Mouse (Mus musculus): Measurements from ENCODE around the gene Kctd3. TPM values are rescaled to one million over a fixed set of nuclear protein-coding genes. Genes with fewer than 3 reads are reported as not detected.
A peak's percentile ranks its signal among the peaks of the same experiment; 100 is the strongest.

Gene Kctd3
- polyA plus RNA-seq, 1 experiment from 2014 or later, result 34.0 TPM

- Histone ChIP-seq H3K4me2 (ENCODE audit: low read length) (no peak overlapping the region), H3K4me3 (ENCODE audit: low read depth, low read length) (no peak overlapping the region), H3K27ac (ENCODE audit: low read depth, low read length) (no peak overlapping the region), H3K9me3 (replicated peaks; ENCODE audit: control insufficient read depth, low read length) (no peaks in the 10 kb centered on the region), H3K36me3 (ENCODE audit: control insufficient read depth, insufficient read depth, low read length) (peaks cover 6% of the 10 kb centered on the region; the same call in 1 of the 2 replicates), H3K27me3 (replicated peaks; ENCODE audit: control insufficient read depth, insufficient read depth, low read length) (no peaks in the 10 kb centered on the region), H3K4me1 (ENCODE audit: control insufficient read depth, insufficient read depth, low read length) (peaks cover 8% of the 10 kb centered on the region), H3K9ac (ENCODE audit: low read length) (no peak overlapping the region)
- WGBS, result 95% methylated on average over 1 of the region's 1 CpGs
- ATAC-seq (no peak), DNase-seq (ENCODE audit: low spot score) (no peak)
Measured at GRCm38 (mm10) chr1:189004774-189005173, 2.9 kb downstream of the Kctd3 start.

- Histone ChIP-seq H3K27ac (ENCODE audit: low read depth, low read length) (no peak overlapping the region), H3K4me1 (ENCODE audit: control insufficient read depth, insufficient read depth, low read length) (peaks cover 6% of the 10 kb centered on the region)
- no peak for ATAC-seq
Measured at GRCm38 (mm10) chr1:189001815-189002214, 5.8 kb downstream of the Kctd3 start.

GRCm38 (mm10) chr1:188999981-189000380 lies 7.7 kb downstream of the Kctd3 start:
- 89% methylated on average over 10 of the region's 10 CpGs for WGBS
- Histone ChIP-seq H3K9me3 (replicated peaks; ENCODE audit: control insufficient read depth, low read length) (no peaks in the 10 kb centered on the region), H3K4me3 (ENCODE audit: low read depth, low read length) (no peak overlapping the region), H3K36me3 (ENCODE audit: control insufficient read depth, insufficient read depth, low read length) (peaks cover 43% of the 10 kb centered on the region), H3K9ac (ENCODE audit: low read length) (no peak overlapping the region), H3K4me2 (ENCODE audit: low read length) (no peak overlapping the region), H3K4me1 (ENCODE audit: control insufficient read depth, insufficient read depth, low read length) (no peaks in the 10 kb centered on the region), H3K27me3 (replicated peaks; ENCODE audit: control insufficient read depth, insufficient read depth, low read length) (no peaks in the 10 kb centered on the region), H3K27ac (ENCODE audit: low read depth, low read length) (no peak overlapping the region)
- ATAC-seq, result no peak
- DNase-seq (ENCODE audit: low spot score), result no peak

More at GRCm38 (mm10) chr1:189001815-189002214, 5.8 kb downstream of the Kctd3 start:
- no peak overlapping the region for H3K4me2 ChIP-seq (ENCODE audit: low read length)
- WGBS, result 95% methylated on average over 12 of the region's 12 CpGs
- no peak for DNase-seq (ENCODE audit: low spot score)
- H3K9me3 ChIP-seq (replicated peaks; ENCODE audit: control insufficient read depth, low read length), result no peaks in the 10 kb centered on the region
- H3K36me3 ChIP-seq (ENCODE audit: control insufficient read depth, insufficient read depth, low read length), result peaks cover 25% of the 10 kb centered on the region
- H3K4me3 ChIP-seq (ENCODE audit: low read depth, low read length), result no peak overlapping the region
- H3K27me3 ChIP-seq (replicated peaks; ENCODE audit: control insufficient read depth, insufficient read depth, low read length), result no peaks in the 10 kb centered on the region
- no peak overlapping the region for H3K9ac ChIP-seq (ENCODE audit: low read length)

- Histone ChIP-seq H3K4me3 (ENCODE audit: low read depth, low read length) (no peak overlapping the region), H3K9me3 (replicated peaks; ENCODE audit: control insufficient read depth, low read length) (no peaks in the 10 kb centered on the region), H3K4me2 (ENCODE audit: low read length) (no peak overlapping the region), H3K4me1 (ENCODE audit: control insufficient read depth, insufficient read depth, low read length) (no peaks in the 10 kb centered on the region), H3K27me3 (replicated peaks; ENCODE audit: control insufficient read depth, insufficient read depth, low read length) (no peaks in the 10 kb centered on the region), H3K9ac (ENCODE audit: low read length) (no peak overlapping the region), H3K27ac (ENCODE audit: low read depth, low read length) (no peak overlapping the region), H3K36me3 (ENCODE audit: control insufficient read depth, insufficient read depth, low read length) (peaks cover 51% of the 10 kb centered on the region)
- ATAC-seq, result no peak
- WGBS, result 97% methylated on average over 3 of the region's 3 CpGs
- DNase-seq (ENCODE audit: low spot score), result no peak
Measured at GRCm38 (mm10) chr1:188997921-188998320, 9.7 kb downstream of the Kctd3 start.

GRCm38 (mm10) chr1:188993218-188993617 lies 14.4 kb downstream of the Kctd3 start:
- peak; percentile 80 for DNase-seq (ENCODE audit: low spot score)
- 55% methylated on average over 4 of the region's 4 CpGs for WGBS
- H3K9ac ChIP-seq (ENCODE audit: low read length), result no peak overlapping the region
- no peak overlapping the region for H3K4me3 ChIP-seq (ENCODE audit: low read depth, low read length)
- peaks cover 64% of the 10 kb centered on the region for H3K36me3 ChIP-seq (ENCODE audit: control insufficient read depth, insufficient read depth, low read length)
- 0 out of 2 replicates have a peak, but pooled peaks have one; percentile 23 for ATAC-seq
- no peaks in the 10 kb centered on the region for H3K27me3 ChIP-seq (replicated peaks; ENCODE audit: control insufficient read depth, insufficient read depth, low read length)
- H3K4me1 ChIP-seq (ENCODE audit: control insufficient read depth, insufficient read depth, low read length), result no peaks in the 10 kb centered on the region
- H3K9me3 ChIP-seq (replicated peaks; ENCODE audit: control insufficient read depth, low read length), result no peaks in the 10 kb centered on the region
- no peak overlapping the region for H3K27ac ChIP-seq (ENCODE audit: low read depth, low read length)
- no peak overlapping the region for H3K4me2 ChIP-seq (ENCODE audit: low read length)

GRCm38 (mm10) chr1:188980050-188980449 lies 27.6 kb downstream of the Kctd3 start:
- H3K36me3 ChIP-seq (ENCODE audit: control insufficient read depth, insufficient read depth, low read length), result peaks cover 73% of the 10 kb centered on the region
- peak; percentile 29; the same call in 1 of the 2 replicates for ATAC-seq
- WGBS, result 23% methylated on average over 3 of the region's 3 CpGs

GRCm38 (mm10) chr1:188973926-188974325 lies 33.7 kb downstream of the Kctd3 start:
- H3K4me2 ChIP-seq (ENCODE audit: low read length), result no peak overlapping the region
- H3K4me3 ChIP-seq (ENCODE audit: low read depth, low read length), result no peak overlapping the region
- H3K9me3 ChIP-seq (replicated peaks; ENCODE audit: control insufficient read depth, low read length), result no peaks in the 10 kb centered on the region
- H3K4me1 ChIP-seq (ENCODE audit: control insufficient read depth, insufficient read depth, low read length), result no peaks in the 10 kb centered on the region
- 94% methylated on average over 16 of the region's 16 CpGs for WGBS
- peaks cover 78% of the 10 kb centered on the region for H3K36me3 ChIP-seq (ENCODE audit: control insufficient read depth, insufficient read depth, low read length)
- H3K27ac ChIP-seq (ENCODE audit: low read depth, low read length), result no peak overlapping the region
- ATAC-seq (no peak), DNase-seq (ENCODE audit: low spot score) (no peak)
- H3K27me3 ChIP-seq (replicated peaks; ENCODE audit: control insufficient read depth, insufficient read depth, low read length), result no peaks in the 10 kb centered on the region
- no peak overlapping the region for H3K9ac ChIP-seq (ENCODE audit: low read length)

More at GRCm38 (mm10) chr1:188980050-188980449, 27.6 kb downstream of the Kctd3 start:
- no peak overlapping the region for H3K4me3 ChIP-seq (ENCODE audit: low read depth, low read length)
- no peak overlapping the region for H3K4me2 ChIP-seq (ENCODE audit: low read length)
- no peaks in the 10 kb centered on the region for H3K9me3 ChIP-seq (replicated peaks; ENCODE audit: control insufficient read depth, low read length)
- no peaks in the 10 kb centered on the region for H3K4me1 ChIP-seq (ENCODE audit: control insufficient read depth, insufficient read depth, low read length)
- no peak overlapping the region for H3K27ac ChIP-seq (ENCODE audit: low read depth, low read length)
- DNase-seq (ENCODE audit: low spot score), result peak; percentile 64
- H3K27me3 ChIP-seq (replicated peaks; ENCODE audit: control insufficient read depth, insufficient read depth, low read length), result no peaks in the 10 kb centered on the region
- no peak overlapping the region for H3K9ac ChIP-seq (ENCODE audit: low read length)

GRCm38 (mm10) chr1:188973078-188973477 lies 34.6 kb downstream of the Kctd3 start:
- Histone ChIP-seq H3K4me1 (ENCODE audit: control insufficient read depth, insufficient read depth, low read length) (no peaks in the 10 kb centered on the region), H3K9ac (ENCODE audit: low read length) (no peak overlapping the region), H3K4me2 (ENCODE audit: low read length) (no peak overlapping the region), H3K36me3 (ENCODE audit: control insufficient read depth, insufficient read depth, low read length) (peaks cover 78% of the 10 kb centered on the region), H3K4me3 (ENCODE audit: low read depth, low read length) (no peak overlapping the region), H3K9me3 (replicated peaks; ENCODE audit: control insufficient read depth, low read length) (no peaks in the 10 kb centered on the region), H3K27ac (ENCODE audit: low read depth, low read length) (no peak overlapping the region), H3K27me3 (replicated peaks; ENCODE audit: control insufficient read depth, insufficient read depth, low read length) (no peaks in the 10 kb centered on the region)
- no peak for ATAC-seq
- WGBS, result 94% methylated on average over 6 of the region's 6 CpGs
- no peak for DNase-seq (ENCODE audit: low spot score)

- H3K36me3 ChIP-seq (ENCODE audit: control insufficient read depth, insufficient read depth, low read length), result no peaks in the 10 kb centered on the region
- DNase-seq (ENCODE audit: low spot score) (no peak), ATAC-seq (no peak)
- no peak overlapping the region for H3K9ac ChIP-seq (ENCODE audit: low read length)
- H3K4me3 ChIP-seq (ENCODE audit: low read depth, low read length), result no peak overlapping the region
- H3K4me1 ChIP-seq (ENCODE audit: control insufficient read depth, insufficient read depth, low read length), result no peaks in the 10 kb centered on the region; the same call in 1 of the 2 replicates
- no peaks in the 10 kb centered on the region for H3K9me3 ChIP-seq (replicated peaks; ENCODE audit: control insufficient read depth, low read length)
- no peak overlapping the region for H3K27ac ChIP-seq (ENCODE audit: low read depth, low read length)
- H3K4me2 ChIP-seq (ENCODE audit: low read length), result no peak overlapping the region
- 93% methylated on average over 4 of the region's 4 CpGs for WGBS
- H3K27me3 ChIP-seq (replicated peaks; ENCODE audit: control insufficient read depth, insufficient read depth, low read length), result no peaks in the 10 kb centered on the region
Measured at GRCm38 (mm10) chr1:188952501-188952900, 55.1 kb downstream of the Kctd3 start.

All from forebrain, embryonic 14.5 days (tissue).